Mouse (Mus musculus) neural tube, embryonic 10.5 days (tissue): ENCODE results near the gene Acot3.

ENCODE experiments used
- DNase-seq: peaks from one replicate; pipeline ENCODE4 v3.0.0-alpha.2; 2017; ENCODE audit warnings: low spot score; ENCODE audit errors: extremely low spot score

Acot3 gene

GRCm38 (mm10) chr12:84100604-84101492 is 48.9 kb downstream of the Acot3 start, which contains the start of gene Acot6:
Gene Acot6 (plus strand): TSS chr12:84100654.
- DNase-seq: peak; percentile 73

- no peak for DNase-seq
Measured at GRCm38 (mm10) chr12:84101493-84101845, 49.5 kb downstream of the Acot3 start.

- no peak for DNase-seq
Measured at GRCm38 (mm10) chr12:84107012-84107411, 55.1 kb downstream of the Acot3 start.

DNA sequence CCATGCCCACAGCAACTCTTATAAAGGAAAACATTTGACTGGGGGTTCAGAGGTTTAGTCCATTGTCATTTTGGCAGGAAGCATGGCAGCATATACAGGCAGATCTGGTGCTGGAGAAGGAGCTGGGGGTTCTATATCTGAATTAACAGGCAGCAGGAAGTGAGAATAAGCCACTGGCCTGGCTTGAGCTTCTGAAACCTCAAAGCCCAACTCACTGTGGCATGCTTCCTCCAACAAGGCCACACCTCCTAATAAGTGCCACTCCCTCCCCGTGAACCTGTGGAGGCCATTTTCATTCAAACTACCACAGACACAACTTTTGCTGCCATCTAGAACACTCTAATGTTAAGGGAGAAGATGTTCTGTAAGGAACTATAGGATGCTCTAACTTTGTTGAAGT is 55.7 kb downstream of the Acot3 start:
- no peak for DNase-seq

GRCm38 (mm10) chr12:84109924-84110323 is 58.0 kb downstream of the Acot3 start:
- DNase-seq: no peak
